ENCODE assay signal across 8 mouse cellular contexts in the genomic region with DNA sequence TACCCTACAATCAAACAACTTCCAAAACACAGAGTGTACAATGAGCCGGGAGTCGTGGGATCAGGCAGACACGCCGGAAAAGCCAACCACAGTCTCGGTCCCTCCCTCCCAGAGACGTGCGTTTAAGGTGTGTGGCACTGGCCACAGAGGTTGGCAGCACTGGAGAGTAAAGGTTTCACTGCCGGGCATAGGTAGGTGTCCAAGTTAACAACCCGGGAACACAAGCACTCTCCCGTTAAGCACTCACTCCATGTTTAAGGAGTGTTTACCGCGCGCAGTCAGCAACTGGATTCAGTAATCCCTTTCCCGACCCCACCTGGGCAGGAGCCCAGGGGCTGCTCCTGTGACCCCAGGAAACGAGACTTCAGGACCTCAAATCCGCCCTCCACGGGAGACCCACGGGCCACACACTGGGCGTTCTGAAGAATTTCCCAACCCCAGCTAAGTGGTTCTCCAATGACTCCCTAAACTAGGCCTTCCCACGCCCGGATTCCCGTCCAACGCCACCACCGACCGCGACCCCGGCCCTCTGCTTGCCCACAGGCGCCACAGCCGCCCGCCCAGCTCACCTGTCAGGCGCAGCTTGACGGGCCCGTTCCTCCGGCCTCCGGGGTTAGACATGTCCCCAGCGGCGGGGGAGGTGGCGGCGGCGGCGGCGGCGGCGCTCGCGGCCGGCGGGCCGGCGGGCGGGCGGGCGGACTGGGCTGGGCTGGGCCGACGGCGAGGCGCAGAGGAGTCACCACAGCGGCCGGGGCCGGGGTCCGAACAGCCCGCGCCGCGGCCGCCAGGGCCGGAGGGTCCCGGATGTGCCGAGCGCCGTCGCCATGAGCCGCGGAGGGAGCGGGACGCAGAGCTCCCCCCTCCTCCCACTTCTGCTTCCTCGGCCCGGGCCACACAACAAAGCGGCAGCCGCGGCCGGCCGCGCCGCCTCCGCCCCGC. TPM values are rescaled to one million over a fixed set of nuclear protein-coding genes. Genes with fewer than 3 reads are reported as not detected.
DNase-seq lines count a peak whose midpoint lies in the region; ATAC-seq and TF ChIP-seq lines count a peak whose summit lies in the region.

No protein-coding gene starts in this region.

- no peaks in the 10 kb centered on the region for H3K9me3 ChIP-seq in midbrain, postnatal 0 days (ENCODE audit: low read length)

- WGBS in midbrain, postnatal 0 days = 0% methylated on average over 65 of the region's 87 CpGs

- ATAC-seq in cerebellum, adult (ENCODE audit: insufficient number of reproducible peaks, low FRiP score, low TSS enrichment) = peak; percentile 60; the same call in 1 of the 2 replicates
- ATAC-seq in midbrain, postnatal 0 days (ENCODE audit: low FRiP score) = peak; percentile 89

- no peaks in the 10 kb centered on the region for H3K27me3 ChIP-seq in midbrain, postnatal 0 days (ENCODE audit: insufficient read depth, low read length)

- peaks cover 4% of the 10 kb centered on the region; the same call in 1 of the 2 replicates for H3K4me1 ChIP-seq in midbrain, postnatal 0 days (ENCODE audit: insufficient read depth, low read length)

- no peaks in the 10 kb centered on the region for H3K36me3 ChIP-seq in midbrain, postnatal 0 days (ENCODE audit: insufficient read depth, low read length)

- no peak for DNase-seq in cerebellum, postnatal 10 days
- peak; percentile 41 for DNase-seq in embryo, embryonic 9.5 days (ENCODE audit: extremely low spot score)
- DNase-seq in heart, adult 11 months = peak; percentile 96
- peak; percentile 70 for DNase-seq in kidney, adult 18-20 months
- DNase-seq in liver = peak; percentile 67
- peak; percentile 66 for DNase-seq in midbrain, postnatal 0 days (ENCODE audit: low spot score)
- peak; percentile 4 to 14 for DNase-seq in spleen, postnatal 36 days (ENCODE audit: low spot score in 2 of 2)

- H3K9ac ChIP-seq in midbrain, postnatal 0 days (replicated peaks; ENCODE audit: low read length, poor library complexity, severe bottlenecking) = peak overlapping the region; percentile 87

- peak overlapping the region; percentile 85 for H3K4me2 ChIP-seq in midbrain, postnatal 0 days (ENCODE audit: low read depth, low read length, poor library complexity, severe bottlenecking)

- peak overlapping the region; percentile 79 for H3K27ac ChIP-seq in midbrain, postnatal 0 days (ENCODE audit: low read depth, low read length)

- TF ChIP-seq CTCF in midbrain, postnatal 0 days (IDR thresholded peaks at IDR 0.05) = no peak

- peak overlapping the region; percentile 64 for H3K4me3 ChIP-seq in midbrain, postnatal 0 days (ENCODE audit: low read depth, low read length)

RNA-seq across cellular contexts. Expression of gene Smurf2, which starts 0.6 kb away (rescaled TPM):
- 33.9 and 41.3 TPM in 2 replicates for total RNA-seq in midbrain, postnatal 0 days (2014; rRNA removed)
- 7.8 TPM in 2 replicates for polyA plus RNA-seq in midbrain, postnatal 0 days (2015; fragmentation: Nextera tagmentation; extraction: Ambion mirVana)

Comparison
In these comparisons a context has a peak if more than half of its experiments do, and no peak if none do; other contexts are left out.
1. DNase-seq: peak in embryo, embryonic 9.5 days (single experiment), heart, adult 11 months (single experiment), kidney, adult 18-20 months (single experiment), liver (single experiment), midbrain, postnatal 0 days (single experiment) and spleen, postnatal 36 days (2 of 2); none in cerebellum, postnatal 10 days (0 of 2).